Mouse (Mus musculus): ENCODE measurements around the gene Dock2. TPM values are rescaled to one million over a fixed set of nuclear protein-coding genes. Genes with fewer than 3 reads are reported as not detected.
A peak's percentile ranks its signal among the peaks of the same experiment; 100 is the strongest.

The Dock2 gene
- polyA plus RNA-seq, 2 experiments: 1.6 to 2.6 TPM

DNA sequence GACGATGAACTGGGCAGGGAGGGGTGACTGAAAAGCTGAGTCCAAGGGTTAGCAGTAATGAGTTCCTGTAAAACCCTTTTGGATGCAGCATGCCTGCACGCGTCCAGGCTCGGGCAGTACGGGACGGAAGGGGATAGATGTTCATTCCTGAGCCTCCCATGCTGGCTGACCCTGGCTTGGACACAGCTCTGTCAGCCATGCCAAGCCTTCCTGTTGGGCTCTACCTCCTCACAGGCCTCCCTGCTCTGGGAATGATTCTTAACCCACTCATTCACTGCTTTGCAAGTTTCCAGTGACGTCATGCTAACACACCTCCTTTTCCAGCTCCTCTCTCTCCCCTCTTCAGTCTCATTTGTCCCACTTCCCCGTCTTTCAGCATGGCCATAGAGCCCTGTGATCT lies 460.0 kb downstream of the Dock2 start:
- ATAC-seq (ENCODE audit: low FRiP score, low read depth) (no peak), DNase-seq (ENCODE audit: low spot score) (no peak)
- Histone ChIP-seq H3K36me3 (ENCODE audit: control insufficient read depth, insufficient read depth, low read length) (no peaks in the 10 kb centered on the region), H3K27ac (replicated peaks; ENCODE audit: low read depth, low read length) (no peak overlapping the region), H3K4me1 (ENCODE audit: control insufficient read depth, insufficient read depth, low read length) (no peaks in the 10 kb centered on the region), H3K4me3 (replicated peaks; ENCODE audit: low read length) (no peak overlapping the region), H3K27me3 (ENCODE audit: control insufficient read depth, insufficient read depth, low read length) (no peaks in the 10 kb centered on the region), H3K9ac (ENCODE audit: low read depth, low read length, severe bottlenecking) (no peak overlapping the region), H3K4me2 (replicated peaks; ENCODE audit: low read depth, low read length, severe bottlenecking) (no peak overlapping the region), H3K9me3 (ENCODE audit: control insufficient read depth, low read length) (no peaks in the 10 kb centered on the region)
- no peak for TF ChIP-seq POLR2A (IDR thresholded peaks at IDR 0.05; ENCODE audit: borderline replicate concordance, extremely low read depth, insufficient read depth, insufficient read length)
- WGBS: 65% methylated on average over 8 of the region's 8 CpGs

DNA sequence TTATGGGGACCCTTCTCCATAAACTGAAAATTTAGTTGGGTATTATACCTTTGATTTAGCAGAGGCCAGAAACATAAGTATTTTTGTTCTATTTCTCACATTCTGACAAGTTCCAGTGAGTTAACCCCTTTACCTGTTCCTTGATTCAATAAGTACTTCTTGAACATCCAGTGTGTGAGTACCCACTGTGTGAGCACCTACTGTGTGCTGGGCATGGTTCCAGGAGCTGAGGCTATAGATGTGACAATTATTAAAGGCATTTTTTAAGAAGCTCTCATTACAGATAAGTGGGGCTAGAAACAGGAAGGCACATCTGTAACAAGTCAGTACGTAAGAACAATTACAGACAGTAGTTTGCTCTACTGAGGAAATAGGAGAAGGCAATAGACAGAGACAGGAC lies 464.4 kb downstream of the Dock2 start:
- no peaks in the 10 kb centered on the region for H3K27me3 ChIP-seq (ENCODE audit: control insufficient read depth, insufficient read depth, low read length)
- H3K36me3 ChIP-seq (ENCODE audit: control insufficient read depth, insufficient read depth, low read length): no peaks in the 10 kb centered on the region
- no peak overlapping the region for H3K9ac ChIP-seq (ENCODE audit: low read depth, low read length, severe bottlenecking)
- H3K27ac ChIP-seq (replicated peaks; ENCODE audit: low read depth, low read length): no peak overlapping the region
- no peaks in the 10 kb centered on the region for H3K9me3 ChIP-seq (ENCODE audit: control insufficient read depth, low read length)
- DNase-seq (ENCODE audit: low spot score): no peak
- H3K4me3 ChIP-seq (replicated peaks; ENCODE audit: low read length): no peak overlapping the region
- TF ChIP-seq POLR2A (IDR thresholded peaks at IDR 0.05; ENCODE audit: borderline replicate concordance, extremely low read depth, insufficient read depth, insufficient read length): no peak
- no peak for ATAC-seq (ENCODE audit: low FRiP score, low read depth)
- 69% methylated on average over 1 of the region's 1 CpGs for WGBS
- H3K4me2 ChIP-seq (replicated peaks; ENCODE audit: low read depth, low read length, severe bottlenecking): no peak overlapping the region
- H3K4me1 ChIP-seq (ENCODE audit: control insufficient read depth, insufficient read depth, low read length): peaks cover 11% of the 10 kb centered on the region

DNA sequence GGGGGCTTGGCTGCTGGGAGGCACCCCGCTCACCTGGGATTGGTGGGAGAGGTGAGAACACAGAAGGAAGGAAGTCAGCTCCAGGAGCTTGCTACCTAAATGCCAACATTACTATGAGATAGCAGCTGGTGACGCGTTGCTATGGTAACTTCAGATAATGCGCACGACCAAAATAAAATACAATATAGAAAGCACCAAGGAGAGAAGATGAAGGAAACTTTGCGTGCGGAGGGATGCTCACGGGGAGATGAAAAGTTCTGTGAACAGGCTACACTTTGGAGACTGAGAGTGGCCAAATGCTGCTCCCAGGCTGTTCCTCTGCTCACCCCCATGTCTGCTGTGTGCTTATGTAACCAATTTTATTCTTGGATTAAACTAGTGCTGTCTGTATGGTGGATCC lies 466.7 kb downstream of the Dock2 start:
- H3K9me3 ChIP-seq (ENCODE audit: control insufficient read depth, low read length): no peaks in the 10 kb centered on the region
- 75% methylated on average over 8 of the region's 8 CpGs for WGBS
- no peak for TF ChIP-seq POLR2A (IDR thresholded peaks at IDR 0.05; ENCODE audit: borderline replicate concordance, extremely low read depth, insufficient read depth, insufficient read length)
- no peaks in the 10 kb centered on the region for H3K36me3 ChIP-seq (ENCODE audit: control insufficient read depth, insufficient read depth, low read length)
- H3K4me2 ChIP-seq (replicated peaks; ENCODE audit: low read depth, low read length, severe bottlenecking): no peak overlapping the region
- DNase-seq (ENCODE audit: low spot score): no peak
- H3K27me3 ChIP-seq (ENCODE audit: control insufficient read depth, insufficient read depth, low read length): no peaks in the 10 kb centered on the region
- no peak overlapping the region for H3K27ac ChIP-seq (replicated peaks; ENCODE audit: low read depth, low read length)
- no peak overlapping the region for H3K9ac ChIP-seq (ENCODE audit: low read depth, low read length, severe bottlenecking)
- H3K4me1 ChIP-seq (ENCODE audit: control insufficient read depth, insufficient read depth, low read length): peaks cover 11% of the 10 kb centered on the region
- H3K4me3 ChIP-seq (replicated peaks; ENCODE audit: low read length): no peak overlapping the region
- no peak for ATAC-seq (ENCODE audit: low FRiP score, low read depth)

DNA sequence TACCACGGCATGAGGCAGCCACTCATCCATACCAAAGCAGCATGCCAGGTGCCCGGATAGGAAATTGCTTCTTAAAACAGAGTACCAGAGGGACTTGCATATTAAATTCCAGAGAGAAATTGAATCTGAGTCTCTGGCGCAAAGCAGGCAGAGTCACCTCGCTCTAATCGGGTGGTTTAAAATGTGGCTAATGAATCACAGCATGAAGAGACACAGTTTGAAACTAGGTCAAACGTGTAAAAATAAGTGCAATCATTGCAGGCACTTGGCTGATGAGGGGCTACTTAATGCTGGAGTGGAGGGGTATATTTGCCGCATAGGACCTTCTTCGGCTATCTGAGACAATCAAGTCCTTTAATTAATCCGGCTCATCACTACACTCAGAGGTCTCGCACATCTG lies 467.5 kb downstream of the Dock2 start:
- Histone ChIP-seq H3K9ac (ENCODE audit: low read depth, low read length, severe bottlenecking) (no peak overlapping the region), H3K9me3 (ENCODE audit: control insufficient read depth, low read length) (no peaks in the 10 kb centered on the region), H3K27ac (replicated peaks; ENCODE audit: low read depth, low read length) (no peak overlapping the region), H3K36me3 (ENCODE audit: control insufficient read depth, insufficient read depth, low read length) (no peaks in the 10 kb centered on the region), H3K4me2 (replicated peaks; ENCODE audit: low read depth, low read length, severe bottlenecking) (peak overlapping the region; percentile 51; the same call in 1 of the 2 replicates), H3K27me3 (ENCODE audit: control insufficient read depth, insufficient read depth, low read length) (no peaks in the 10 kb centered on the region), H3K4me1 (ENCODE audit: control insufficient read depth, insufficient read depth, low read length) (peaks cover 11% of the 10 kb centered on the region), H3K4me3 (replicated peaks; ENCODE audit: low read length) (no peak overlapping the region)
- WGBS: 36% methylated on average over 10 of the region's 10 CpGs
- ATAC-seq (ENCODE audit: low FRiP score, low read depth) (no peak), DNase-seq (ENCODE audit: low spot score) (no peak)
- no peak for TF ChIP-seq POLR2A (IDR thresholded peaks at IDR 0.05; ENCODE audit: borderline replicate concordance, extremely low read depth, insufficient read depth, insufficient read length)

DNA sequence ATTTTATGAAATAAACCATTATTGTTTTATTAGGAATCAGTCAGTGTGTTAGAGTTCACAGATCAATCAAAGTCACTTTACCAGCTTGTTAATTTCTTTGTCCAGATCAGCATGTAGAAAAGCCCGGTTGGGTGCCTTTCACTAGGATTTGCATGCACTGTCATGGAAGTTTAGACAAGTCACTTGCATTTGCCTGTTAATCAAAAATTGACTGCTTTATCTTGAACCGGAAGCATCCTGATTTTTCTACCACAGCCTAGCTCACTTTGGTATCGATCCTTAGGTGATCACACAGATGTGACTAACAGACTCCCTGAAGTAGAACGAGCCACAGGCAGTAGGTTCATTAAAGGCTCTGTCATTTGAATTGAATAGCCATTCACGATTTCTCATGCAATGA lies 468.3 kb downstream of the Dock2 start:
- WGBS: 29% methylated on average over 5 of the region's 5 CpGs

More for the DNA sequence above, 468.3 kb downstream of the Dock2 start:
- DNase-seq (ENCODE audit: low spot score) (no peak), ATAC-seq (ENCODE audit: low FRiP score, low read depth) (no peak)
- H3K27ac ChIP-seq (replicated peaks; ENCODE audit: low read depth, low read length): no peak overlapping the region
- no peaks in the 10 kb centered on the region for H3K27me3 ChIP-seq (ENCODE audit: control insufficient read depth, insufficient read depth, low read length)
- no peak overlapping the region for H3K9ac ChIP-seq (ENCODE audit: low read depth, low read length, severe bottlenecking)
- no peaks in the 10 kb centered on the region for H3K36me3 ChIP-seq (ENCODE audit: control insufficient read depth, insufficient read depth, low read length)
- peak overlapping the region; percentile 31 for H3K4me3 ChIP-seq (replicated peaks; ENCODE audit: low read length)
- H3K4me1 ChIP-seq (ENCODE audit: control insufficient read depth, insufficient read depth, low read length): peaks cover 11% of the 10 kb centered on the region
- no peaks in the 10 kb centered on the region for H3K9me3 ChIP-seq (ENCODE audit: control insufficient read depth, low read length)
- TF ChIP-seq POLR2A (IDR thresholded peaks at IDR 0.05; ENCODE audit: borderline replicate concordance, extremely low read depth, insufficient read depth, insufficient read length): no peak
- H3K4me2 ChIP-seq (replicated peaks; ENCODE audit: low read depth, low read length, severe bottlenecking): peak overlapping the region; percentile 51
